Mouse (Mus musculus): Measurements from ENCODE around the gene Podxl2. TPM values are rescaled to one million over a fixed set of nuclear protein-coding genes. Genes with fewer than 3 reads are reported as not detected.

Podxl2 gene
- polyA plus RNA-seq, 1 experiment = 35.8 TPM

DNA sequence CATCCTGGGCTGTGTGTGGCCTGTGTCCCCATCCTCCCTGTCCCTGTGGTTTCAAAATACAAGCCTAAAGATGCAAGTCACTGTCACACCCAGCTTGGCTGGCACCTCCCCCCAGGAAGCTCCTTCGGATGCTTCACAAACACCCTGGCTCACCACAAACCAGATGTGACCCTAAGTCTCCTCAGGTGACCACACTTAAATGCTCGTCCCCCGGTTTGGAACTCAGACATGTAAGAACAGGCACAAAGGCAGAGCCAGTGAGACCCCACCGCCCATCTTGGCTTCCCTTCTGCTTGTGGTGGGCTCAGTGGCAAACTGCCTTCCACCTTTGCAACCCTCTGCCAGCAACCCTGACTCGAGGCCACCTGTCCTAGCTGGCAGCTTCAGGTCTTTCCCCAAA, 39.8 kb downstream of the Podxl2 start:
- Histone ChIP-seq H3K4me3 (replicated peaks; ENCODE audit: extremely low read depth, low read depth, low read length) (no peak overlapping the region), H3K4me1 (ENCODE audit: control insufficient read depth, insufficient read depth, low read length) (no peaks in the 10 kb centered on the region)
- TF ChIP-seq CTCF (IDR thresholded peaks at IDR 0.05; ENCODE audit: insufficient read depth, low read length) (no peak), POLR2A (IDR thresholded peaks at IDR 0.05; ENCODE audit: borderline replicate concordance, extremely low read depth, low read depth, low read length) (no peak)
- 65% methylated on average over 5 of the region's 5 CpGs for WGBS
- no peak for DNase-seq

DNA sequence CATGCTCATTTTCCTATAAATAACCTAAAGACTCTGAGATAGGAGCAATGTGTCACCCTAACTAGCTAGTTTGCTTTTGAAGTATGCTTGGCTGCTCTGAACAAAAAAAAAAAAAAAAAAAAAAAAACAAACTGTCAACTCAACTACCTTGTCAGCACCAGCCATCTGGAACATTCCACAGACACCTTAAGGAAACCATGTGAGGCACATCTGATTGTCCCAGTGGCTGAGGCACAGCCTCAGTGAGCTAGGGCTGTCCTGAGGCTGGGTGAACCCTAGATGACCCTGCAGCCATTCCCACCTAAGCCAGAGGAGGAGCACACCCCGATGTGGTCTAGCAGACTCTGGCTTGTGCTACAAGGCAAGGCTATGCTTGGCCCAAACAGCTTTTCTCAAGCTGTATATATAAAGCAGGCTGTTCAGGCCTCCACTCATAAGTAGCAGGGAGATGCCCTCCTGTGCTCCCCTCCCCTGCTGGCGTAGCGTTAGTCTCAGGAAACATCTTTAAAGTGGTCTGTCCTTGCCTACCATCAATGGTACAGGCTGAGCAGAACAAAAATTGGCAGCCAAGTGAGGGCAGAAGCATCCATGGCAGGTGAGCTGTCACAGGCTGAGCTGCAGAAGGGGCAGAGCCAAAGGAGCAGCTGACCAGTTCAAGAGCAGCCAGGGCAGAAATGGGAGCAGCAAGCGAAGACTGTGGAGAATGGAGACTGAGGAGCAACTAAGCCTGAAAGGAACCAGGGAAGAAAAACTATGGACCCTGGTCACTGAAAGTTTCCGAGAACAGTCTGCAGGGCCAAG, 41.3 kb downstream of the Podxl2 start:
- Histone ChIP-seq H3K4me1 (ENCODE audit: control insufficient read depth, insufficient read depth, low read length) (no peaks in the 10 kb centered on the region), H3K4me3 (replicated peaks; ENCODE audit: extremely low read depth, low read depth, low read length) (no peak overlapping the region)
- no peak for DNase-seq
- 66% methylated on average over 5 of the region's 5 CpGs for WGBS
- no peak for TF ChIP-seq CTCF (IDR thresholded peaks at IDR 0.05; ENCODE audit: insufficient read depth, low read length)
- no peak for TF ChIP-seq POLR2A (IDR thresholded peaks at IDR 0.05; ENCODE audit: borderline replicate concordance, extremely low read depth, low read depth, low read length)

DNA sequence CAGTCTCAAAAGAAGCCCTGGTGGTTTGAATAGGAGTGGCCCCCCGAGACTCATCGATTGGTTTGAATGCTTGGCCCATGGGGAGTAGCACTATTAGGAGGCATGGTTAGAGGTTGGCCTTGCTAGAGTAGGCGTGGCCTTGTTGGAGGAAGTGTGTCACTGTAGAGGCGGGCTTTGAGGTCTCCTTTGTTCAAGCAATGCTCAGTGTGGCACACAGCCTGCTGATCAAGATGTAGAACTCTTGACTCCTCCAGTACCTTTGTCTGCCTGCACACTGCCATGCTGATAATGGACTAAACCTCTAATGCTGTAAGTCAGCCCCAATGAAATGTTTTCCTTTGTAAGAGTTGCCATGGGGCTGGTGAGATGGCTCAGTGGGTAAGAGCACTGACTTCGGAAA, 42.2 kb downstream of the Podxl2 start:
- WGBS = 77% methylated on average over 5 of the region's 5 CpGs
- DNase-seq = no peak
- Histone ChIP-seq H3K4me1 (ENCODE audit: control insufficient read depth, insufficient read depth, low read length) (no peaks in the 10 kb centered on the region), H3K4me3 (replicated peaks; ENCODE audit: extremely low read depth, low read depth, low read length) (no peak overlapping the region)
- TF ChIP-seq POLR2A (IDR thresholded peaks at IDR 0.05; ENCODE audit: borderline replicate concordance, extremely low read depth, low read depth, low read length) (no peak), CTCF (IDR thresholded peaks at IDR 0.05; ENCODE audit: insufficient read depth, low read length) (no peak)

DNA sequence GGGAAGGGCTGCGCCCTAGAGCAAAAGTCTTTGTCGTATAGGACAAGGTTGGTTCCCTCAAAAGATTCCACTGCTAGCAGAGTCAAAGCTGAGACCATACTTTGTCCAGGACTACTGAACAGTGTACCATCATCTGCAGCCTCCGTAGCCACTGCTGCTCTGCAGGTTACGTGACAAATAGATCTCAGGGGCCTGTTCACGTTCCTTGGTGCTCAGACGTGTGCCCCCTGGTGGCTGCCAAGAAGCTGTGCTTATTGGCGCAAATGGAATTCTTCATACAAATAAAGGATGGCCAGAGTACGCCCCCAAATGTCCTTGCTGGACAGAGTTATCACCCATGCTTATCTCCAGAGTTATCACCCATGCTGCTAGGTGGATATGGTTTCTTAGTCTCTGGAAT, 43.4 kb downstream of the Podxl2 start:
- Histone ChIP-seq H3K4me3 (replicated peaks; ENCODE audit: extremely low read depth, low read depth, low read length) (no peak overlapping the region), H3K4me1 (ENCODE audit: control insufficient read depth, insufficient read depth, low read length) (no peaks in the 10 kb centered on the region)
- 27% methylated on average over 8 of the region's 8 CpGs for WGBS
- DNase-seq = peak; percentile 55
- TF ChIP-seq CTCF (IDR thresholded peaks at IDR 0.05; ENCODE audit: insufficient read depth, low read length) (peak; percentile 91), POLR2A (IDR thresholded peaks at IDR 0.05; ENCODE audit: borderline replicate concordance, extremely low read depth, low read depth, low read length) (no peak)

DNA sequence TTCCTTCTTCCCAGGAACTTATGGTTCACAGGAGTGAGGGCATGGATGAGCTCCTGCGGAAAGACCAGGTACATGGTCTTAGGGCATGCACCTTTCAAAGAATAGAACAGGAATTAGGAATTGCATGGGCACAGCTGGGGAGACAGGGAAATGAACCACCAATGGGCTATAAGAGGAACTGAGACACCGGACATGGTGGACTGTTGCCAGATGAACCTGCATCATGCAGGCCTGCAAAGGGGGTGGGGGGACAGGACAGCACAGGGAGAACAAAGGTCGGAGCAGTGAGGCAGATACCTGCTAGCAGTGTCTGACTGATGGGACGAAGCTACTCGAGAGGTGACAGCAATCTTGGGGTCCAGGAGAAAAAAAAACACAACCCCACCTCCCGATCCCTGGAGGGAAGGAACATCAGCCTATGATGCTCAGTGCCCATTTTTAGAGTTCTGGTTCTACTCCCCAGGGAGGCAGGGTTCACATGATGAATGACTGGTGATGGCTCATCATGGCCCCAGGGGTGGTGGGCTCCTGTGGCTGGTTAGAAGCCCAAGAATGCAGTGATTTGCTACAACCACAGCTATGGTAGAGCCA, 44.6 kb downstream of the Podxl2 start:
- TF ChIP-seq CTCF (IDR thresholded peaks at IDR 0.05; ENCODE audit: insufficient read depth, low read length) (no peak), POLR2A (IDR thresholded peaks at IDR 0.05; ENCODE audit: borderline replicate concordance, extremely low read depth, low read depth, low read length) (no peak)
- WGBS = 80% methylated on average over 6 of the region's 6 CpGs
- DNase-seq = no peak

DNA sequence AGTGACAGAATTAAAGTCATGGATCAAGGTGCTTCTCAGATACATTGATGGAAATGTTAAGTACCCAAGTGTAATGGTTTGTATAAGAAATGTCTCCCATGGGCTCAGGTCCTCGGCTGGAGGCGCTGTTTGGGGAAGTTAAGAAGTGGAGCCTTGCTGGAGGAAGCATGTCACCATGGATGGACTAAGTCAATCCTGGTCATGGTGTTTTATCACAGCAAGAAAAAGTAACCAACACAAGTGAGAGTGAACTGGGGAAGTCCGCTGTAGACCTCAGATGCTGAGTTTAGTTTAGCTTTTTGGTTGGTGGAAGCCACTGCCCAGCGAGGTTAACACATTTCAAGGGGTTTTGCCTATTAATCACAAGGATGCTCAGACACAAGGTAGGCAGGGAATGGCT, 45.3 kb downstream of the Podxl2 start:
- DNase-seq = no peak
- TF ChIP-seq POLR2A (IDR thresholded peaks at IDR 0.05; ENCODE audit: borderline replicate concordance, extremely low read depth, low read depth, low read length) (no peak), CTCF (IDR thresholded peaks at IDR 0.05; ENCODE audit: insufficient read depth, low read length) (no peak)
- Histone ChIP-seq H3K4me1 (ENCODE audit: control insufficient read depth, insufficient read depth, low read length) (no peaks in the 10 kb centered on the region), H3K4me3 (replicated peaks; ENCODE audit: extremely low read depth, low read depth, low read length) (no peak overlapping the region)
- WGBS = 83% methylated on average over 4 of the region's 4 CpGs

More for the DNA sequence above, 44.6 kb downstream of the Podxl2 start:
- Histone ChIP-seq H3K4me3 (replicated peaks; ENCODE audit: extremely low read depth, low read depth, low read length) (no peak overlapping the region), H3K4me1 (ENCODE audit: control insufficient read depth, insufficient read depth, low read length) (no peaks in the 10 kb centered on the region)

DNA sequence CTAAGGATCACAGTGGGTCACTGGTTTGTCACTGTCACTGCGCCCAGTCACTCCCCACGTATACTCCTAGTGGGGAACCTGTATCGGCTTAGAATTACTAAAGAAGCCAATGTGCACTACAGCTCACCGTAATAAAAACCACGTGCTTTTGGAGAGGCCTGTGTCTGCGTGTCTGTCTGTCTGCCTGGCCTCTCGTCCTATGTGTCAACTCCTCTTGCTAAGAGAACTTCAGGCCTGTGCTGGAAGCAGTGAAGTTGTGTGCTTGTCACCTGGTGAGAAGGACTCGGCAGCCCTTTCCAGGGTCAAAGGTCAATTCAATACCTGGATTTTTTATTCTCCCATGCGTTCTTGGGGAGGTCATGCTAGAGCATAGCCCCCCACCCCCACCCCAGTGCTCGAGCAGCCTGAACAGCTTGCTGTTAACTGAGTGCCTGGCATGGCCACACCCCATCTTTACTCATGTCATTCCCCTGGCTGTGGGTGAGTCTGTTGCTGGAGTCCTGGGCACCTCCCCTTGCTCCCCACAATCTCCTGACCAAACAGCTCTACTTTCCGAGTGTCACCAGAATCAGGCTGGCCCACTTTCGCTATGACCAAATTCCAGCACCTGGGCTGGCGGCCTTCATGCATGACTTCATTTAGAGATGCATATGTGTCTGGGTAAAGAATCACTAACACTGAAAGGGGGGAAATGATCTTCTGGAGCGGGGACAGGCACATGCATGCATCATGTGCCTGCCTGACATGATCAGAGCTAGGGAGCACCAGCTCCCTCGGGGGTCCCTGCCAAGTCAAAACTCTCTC, 46.4 kb downstream of the Podxl2 start:
- TF ChIP-seq POLR2A (IDR thresholded peaks at IDR 0.05; ENCODE audit: borderline replicate concordance, extremely low read depth, low read depth, low read length) = no peak
- TF ChIP-seq CTCF (IDR thresholded peaks at IDR 0.05; ENCODE audit: insufficient read depth, low read length) = no peak
- 72% methylated on average over 15 of the region's 15 CpGs for WGBS

DNA sequence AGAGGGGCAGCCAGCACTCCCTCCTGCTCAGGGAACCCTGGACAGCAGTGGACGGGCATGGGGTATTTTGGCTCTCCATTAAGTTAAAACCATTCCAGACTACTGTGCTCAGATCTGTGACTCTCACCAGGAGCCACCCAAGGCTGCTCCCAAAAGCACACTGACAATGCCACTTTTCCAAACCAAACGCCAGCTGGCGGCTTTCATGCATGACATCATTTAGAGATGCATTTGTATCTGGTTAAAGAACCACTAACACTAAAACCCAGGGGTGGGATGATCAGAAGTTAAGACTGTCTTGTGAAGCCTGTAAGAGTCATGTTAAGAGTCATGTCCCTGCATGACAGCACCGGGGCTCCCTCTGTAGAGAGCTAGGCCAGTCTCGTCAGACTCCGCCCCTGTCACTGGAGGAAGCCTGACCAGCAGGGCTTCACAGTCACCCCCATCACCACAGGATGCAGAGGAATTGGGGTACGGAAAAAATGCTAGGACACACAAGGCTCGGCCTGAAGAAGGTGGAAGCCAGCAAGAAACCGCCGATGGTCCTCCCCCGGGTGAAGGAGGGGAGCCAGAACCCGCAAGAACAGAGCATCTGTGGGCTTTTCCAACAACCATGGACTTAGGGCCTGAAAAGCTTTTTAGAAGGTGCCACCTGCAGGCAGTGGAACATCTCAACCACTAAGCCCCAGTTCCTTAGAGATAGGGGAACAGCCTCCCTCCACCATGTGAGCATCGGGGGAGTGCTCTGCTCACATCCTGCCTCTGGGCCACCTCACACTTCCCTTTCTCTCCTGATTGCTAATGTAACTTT, 47.2 kb downstream of the Podxl2 start:
- WGBS = 62% methylated on average over 13 of the region's 13 CpGs
- H3K4me1 ChIP-seq (ENCODE audit: control insufficient read depth, insufficient read depth, low read length) = no peaks in the 10 kb centered on the region
- no peak for DNase-seq
- no peak for TF ChIP-seq CTCF (IDR thresholded peaks at IDR 0.05; ENCODE audit: insufficient read depth, low read length)
- TF ChIP-seq POLR2A (IDR thresholded peaks at IDR 0.05; ENCODE audit: borderline replicate concordance, extremely low read depth, low read depth, low read length) = no peak
- no peak overlapping the region for H3K4me3 ChIP-seq (replicated peaks; ENCODE audit: extremely low read depth, low read depth, low read length)

More for the DNA sequence above, 46.4 kb downstream of the Podxl2 start:
- no peak for DNase-seq
- no peaks in the 10 kb centered on the region for H3K4me1 ChIP-seq (ENCODE audit: control insufficient read depth, insufficient read depth, low read length)
- H3K4me3 ChIP-seq (replicated peaks; ENCODE audit: extremely low read depth, low read depth, low read length) = no peak overlapping the region

DNA sequence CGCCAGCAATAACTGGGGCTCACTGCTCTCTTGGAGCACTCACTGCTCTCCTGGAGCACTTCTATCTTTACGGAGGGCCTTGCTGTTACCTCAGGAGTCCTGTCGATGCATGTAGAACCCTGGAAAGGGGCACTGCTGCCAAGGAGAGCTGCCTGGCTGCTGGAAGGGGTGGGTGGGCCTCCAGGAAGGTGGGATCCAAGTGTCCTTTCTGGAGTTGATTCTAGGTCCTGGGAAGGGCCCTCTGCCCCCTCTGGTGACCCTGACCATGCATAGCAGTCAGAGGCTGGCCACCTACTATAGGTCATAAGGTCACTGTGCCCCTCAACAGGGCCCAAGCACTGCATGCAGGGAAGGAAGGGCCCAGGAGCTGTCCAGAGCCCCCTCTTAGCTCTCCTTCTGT, 47.9 kb downstream of the Podxl2 start:
- WGBS = 62% methylated on average over 3 of the region's 3 CpGs
- TF ChIP-seq CTCF (IDR thresholded peaks at IDR 0.05; ENCODE audit: insufficient read depth, low read length) (no peak), POLR2A (IDR thresholded peaks at IDR 0.05; ENCODE audit: borderline replicate concordance, extremely low read depth, low read depth, low read length) (no peak)
- Histone ChIP-seq H3K4me3 (replicated peaks; ENCODE audit: extremely low read depth, low read depth, low read length) (no peak overlapping the region), H3K4me1 (ENCODE audit: control insufficient read depth, insufficient read depth, low read length) (no peaks in the 10 kb centered on the region; the same call in 1 of the 2 replicates)
- no peak for DNase-seq

Data from lung, adult 2 months (tissue).